Mouse (Mus musculus): ENCODE data around the gene Casc4.

Gene Casc4

DNA sequence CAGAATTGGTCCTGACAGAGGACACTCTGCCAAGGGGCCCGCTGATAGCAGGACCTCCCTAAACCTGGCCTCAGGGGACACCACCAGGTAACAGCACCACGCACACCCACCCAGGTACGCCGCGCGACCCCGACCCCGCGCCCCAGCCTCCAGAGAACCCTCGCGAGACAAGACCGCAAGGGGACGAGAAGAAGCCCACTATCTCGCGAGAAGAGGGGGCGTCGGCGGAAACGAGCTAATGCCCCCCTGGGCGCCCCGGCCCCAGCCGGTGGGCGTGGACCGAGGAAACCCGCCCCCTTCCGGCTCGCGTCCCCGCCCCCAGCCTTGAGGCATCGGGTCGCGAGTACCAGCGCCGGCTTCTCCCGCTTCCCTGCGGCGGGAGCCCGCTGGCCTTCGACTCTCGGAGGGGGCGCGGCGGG, at the start of gene Casc4:
Gene Casc4, plus strand, starts transcription at position 339 of the 419 bp plus-strand sequence.
- peak; percentile 95 for DNase-seq (ENCODE audit: low spot score)

DNA sequence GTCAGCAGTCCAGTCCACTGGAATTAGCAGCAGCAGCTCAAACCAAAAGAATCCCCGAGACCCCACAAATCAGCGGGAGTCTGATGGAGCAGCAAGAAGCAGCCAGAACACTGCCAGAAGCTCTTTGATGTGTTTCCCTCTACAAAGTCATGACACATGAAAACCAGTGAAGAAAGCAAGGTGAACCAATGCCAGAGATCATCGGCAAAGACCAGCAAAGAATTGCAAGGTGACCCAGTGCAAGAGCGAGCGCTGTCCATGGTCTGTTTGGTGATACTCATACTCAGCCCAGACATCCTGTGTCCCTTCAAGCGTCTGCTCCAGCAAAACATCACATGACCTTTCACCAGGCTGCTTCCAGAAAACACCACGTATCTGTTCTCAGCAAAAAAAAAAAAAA, 45.0 kb upstream of the Casc4 start:
- DNase-seq (ENCODE audit: low spot score), result no peak

- DNase-seq (ENCODE audit: low spot score), result no peak
These were observed 42.1 kb upstream of the Casc4 start for GRCm38 (mm10) chr2:121824653-121825052.

DNA sequence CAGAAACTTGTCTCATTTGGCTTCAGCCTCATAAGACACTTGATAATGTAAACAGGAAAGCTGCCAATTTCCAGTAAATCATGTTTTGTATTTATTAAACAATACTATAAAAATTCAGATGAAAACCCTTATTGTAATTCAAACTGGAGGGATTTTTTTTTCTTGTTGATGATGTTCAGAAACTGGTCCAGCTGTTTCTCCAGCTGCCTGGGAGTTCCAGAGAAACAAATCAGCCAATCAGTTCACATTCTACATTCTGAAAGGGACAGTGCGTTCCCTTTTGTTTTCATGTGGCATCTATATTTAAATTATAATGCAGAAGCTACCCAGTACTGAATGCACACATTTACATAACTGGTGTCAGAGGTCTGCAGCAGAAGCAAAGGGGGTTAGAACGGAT, 40.6 kb upstream of the Casc4 start:
- no peak for DNase-seq (ENCODE audit: low spot score)

GRCm38 (mm10) chr2:121828411-121828810, 38.4 kb upstream of the Casc4 start:
- DNase-seq (ENCODE audit: low spot score), result no peak

DNA sequence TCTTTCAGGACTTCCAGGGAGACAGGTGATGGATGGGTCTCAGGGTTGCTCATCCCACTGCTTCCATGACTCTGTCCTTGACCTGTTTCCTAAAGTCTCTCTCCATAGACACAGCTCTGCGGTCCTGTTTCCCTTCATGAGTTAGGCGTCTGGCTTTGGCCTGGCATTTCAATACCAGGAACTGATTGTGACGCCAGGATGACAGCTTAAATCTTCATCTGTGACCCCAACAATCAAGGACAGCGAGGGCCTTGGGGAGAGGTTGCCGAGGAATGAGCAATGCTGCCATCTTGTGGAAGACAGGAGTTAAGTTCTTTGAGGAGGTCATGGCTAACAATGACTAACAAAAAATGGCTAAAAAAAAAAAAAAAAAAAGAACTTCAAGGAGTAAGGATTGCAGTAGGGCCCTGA, 34.3 kb upstream of the Casc4 start:
- peak; percentile 51 for DNase-seq (ENCODE audit: low spot score)

GRCm38 (mm10) chr2:121834926-121835325, 31.8 kb upstream of the Casc4 start:
- DNase-seq (ENCODE audit: low spot score), result no peak

- no peak for DNase-seq (ENCODE audit: low spot score)
These were observed 25.3 kb upstream of the Casc4 start for GRCm38 (mm10) chr2:121841453-121841852.

- DNase-seq (ENCODE audit: low spot score), result no peak
These were observed 24.5 kb upstream of the Casc4 start for GRCm38 (mm10) chr2:121842249-121842648.

DNA sequence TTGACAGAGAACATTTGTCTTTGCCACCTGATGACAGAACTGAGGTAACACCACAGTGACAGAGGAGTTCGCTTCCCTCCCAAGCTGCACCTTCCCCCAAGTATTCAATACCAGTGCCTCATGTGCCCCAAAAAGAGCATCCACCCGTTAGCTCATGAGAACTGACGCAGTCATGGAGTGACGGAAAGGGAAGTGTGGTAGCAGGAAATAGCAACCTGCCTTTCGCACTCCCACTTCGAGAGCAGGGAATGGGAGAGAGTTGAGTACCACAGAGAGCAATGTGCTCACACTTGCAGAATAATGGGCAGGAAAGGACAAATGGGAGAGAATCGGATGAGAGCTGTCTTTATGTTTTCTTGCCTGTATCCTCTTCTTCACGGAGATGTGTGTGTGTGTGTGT, 20.7 kb upstream of the Casc4 start:
- no peak for DNase-seq (ENCODE audit: low spot score)

- DNase-seq (ENCODE audit: low spot score), result no peak
These were observed 14.7 kb upstream of the Casc4 start for GRCm38 (mm10) chr2:121852045-121852444.

DNA sequence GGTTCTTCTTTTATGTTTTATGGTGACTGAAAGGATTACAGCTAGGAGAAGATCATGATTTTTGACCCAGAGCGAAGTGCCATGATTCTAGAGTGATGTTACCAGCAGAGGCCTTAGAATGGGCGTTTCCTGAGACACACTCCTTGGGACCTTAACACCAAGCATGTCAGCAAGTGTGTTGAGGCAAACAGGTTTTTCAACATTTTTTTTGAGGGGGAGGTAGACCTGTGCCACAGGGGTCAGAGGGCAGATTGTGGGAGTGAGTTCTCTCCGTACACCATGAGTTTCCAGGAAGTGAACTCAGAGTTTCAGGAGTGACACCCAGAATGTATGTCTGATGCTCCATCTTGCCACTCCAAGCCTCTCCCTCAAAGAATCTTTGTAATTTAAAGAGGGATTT, 12.8 kb upstream of the Casc4 start:
- no peak for DNase-seq (ENCODE audit: low spot score)

DNA sequence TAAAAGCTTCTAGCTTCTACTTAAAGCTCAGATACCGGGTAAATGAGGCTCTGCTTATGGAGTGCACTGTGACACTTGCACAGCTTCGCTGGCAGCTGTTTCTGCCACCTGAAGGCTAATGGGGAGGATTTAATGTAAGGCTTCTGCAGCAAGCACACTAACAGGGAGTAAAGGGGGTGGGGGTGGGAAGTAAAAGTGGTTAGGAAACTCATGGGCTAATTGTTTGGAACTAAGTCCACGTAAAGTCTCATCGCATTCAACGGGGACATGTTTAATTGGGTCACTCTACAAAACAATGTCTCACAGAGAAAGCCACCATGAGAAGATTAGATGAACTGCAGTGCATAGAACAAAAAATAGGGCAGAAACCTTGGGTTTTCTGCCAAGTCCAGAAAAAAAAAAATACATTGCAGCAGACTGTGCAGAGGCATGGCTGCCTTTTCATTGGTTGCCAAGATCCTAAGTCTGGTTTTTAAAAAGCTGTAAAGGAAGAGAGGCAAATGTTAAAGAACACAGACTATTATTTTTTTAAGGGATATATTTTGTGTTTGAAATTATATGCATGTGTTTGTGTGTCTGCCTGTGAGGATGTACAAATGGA, 7.3 kb upstream of the Casc4 start:
- DNase-seq (ENCODE audit: low spot score), result no peak

- peak; percentile 9 for DNase-seq (ENCODE audit: low spot score)
These were observed 634 bp upstream of the Casc4 start for GRCm38 (mm10) chr2:121866071-121866601.

DNA sequence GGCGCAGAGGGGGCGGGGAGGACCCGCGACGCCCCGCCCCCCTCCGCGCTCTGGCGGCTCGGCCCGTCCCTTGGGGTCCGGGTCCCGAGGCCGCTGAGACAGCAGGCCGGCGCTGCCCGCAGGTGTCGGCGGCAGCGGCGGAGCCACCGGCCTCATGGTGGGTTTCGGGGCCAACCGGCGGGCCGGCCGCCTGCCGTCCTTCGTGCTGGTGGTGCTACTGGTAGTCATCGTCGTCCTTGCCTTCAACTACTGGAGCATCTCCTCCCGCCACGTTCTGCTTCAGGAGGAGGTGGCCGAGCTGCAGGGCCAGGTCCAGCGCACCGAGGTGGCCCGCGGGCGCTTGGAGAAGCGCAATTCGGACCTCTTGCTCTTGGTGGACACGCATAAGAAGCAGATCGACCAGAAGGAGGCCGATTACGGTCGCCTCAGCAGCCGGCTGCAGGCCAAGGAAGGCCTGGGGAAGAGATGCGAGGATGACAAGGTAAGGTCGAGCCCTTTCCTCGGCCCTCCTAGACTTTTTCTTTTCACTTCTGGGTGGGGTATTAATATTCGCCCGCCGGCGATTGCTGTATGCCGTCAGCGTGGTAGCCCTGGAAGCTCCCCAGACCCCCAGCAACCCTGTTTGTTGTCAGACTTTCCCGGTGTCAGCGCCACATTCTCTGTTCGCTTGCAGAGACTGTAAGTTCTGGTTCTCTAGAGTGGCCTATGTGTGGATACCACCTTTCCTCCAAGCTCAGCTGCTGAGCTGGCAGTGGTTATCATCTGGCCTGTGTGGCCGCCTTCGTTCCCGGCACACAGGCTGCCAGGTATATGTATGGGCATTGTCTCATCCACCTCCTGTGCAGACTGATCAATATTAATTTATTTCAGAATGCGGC, 520 bp downstream of the Casc4 start:
- DNase-seq (ENCODE audit: low spot score), result no peak

DNA sequence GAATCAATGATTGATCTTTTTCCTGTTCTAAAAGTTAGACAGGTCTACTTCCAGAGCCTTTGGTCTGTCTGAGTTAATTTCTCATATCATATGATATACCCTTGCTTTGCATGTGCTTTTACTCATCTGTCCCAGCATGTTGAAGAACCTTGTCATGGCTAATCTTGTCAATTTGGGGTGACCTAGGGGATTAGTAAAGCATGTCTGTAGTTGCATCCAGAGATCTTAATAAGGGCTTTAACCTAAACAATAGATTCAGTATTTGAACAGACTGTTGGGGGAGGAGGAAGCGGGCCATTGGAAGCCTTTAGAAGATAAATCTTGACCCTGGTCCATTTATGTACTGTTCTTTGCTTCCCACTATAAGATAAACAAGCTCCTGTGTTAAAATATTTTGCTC, 12.7 kb downstream of the Casc4 start:
- no peak for DNase-seq (ENCODE audit: low spot score)

GRCm38 (mm10) chr2:121885509-121886106, 18.8 kb downstream of the Casc4 start:
- DNase-seq (ENCODE audit: low spot score), result no peak

DNA sequence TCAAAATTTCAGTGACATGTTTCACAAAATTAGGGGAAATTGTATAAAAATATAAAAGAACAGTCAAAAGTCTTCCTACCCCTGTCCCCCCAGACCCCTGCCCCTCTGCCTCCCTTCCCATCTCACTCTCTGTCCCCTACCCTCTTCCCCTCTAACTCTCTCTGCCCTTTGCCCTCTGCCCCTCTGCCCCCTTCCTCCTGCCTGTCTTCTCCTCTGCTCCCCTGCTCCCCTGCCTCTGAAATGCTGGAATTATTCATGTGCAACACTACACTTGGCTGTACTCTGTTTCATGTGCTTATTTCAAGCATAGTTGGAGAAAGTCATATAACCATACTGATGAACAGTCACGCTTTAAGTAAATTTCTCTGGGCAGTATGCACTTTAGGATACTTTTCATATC, 19.6 kb downstream of the Casc4 start:
- DNase-seq (ENCODE audit: low spot score), result no peak

GRCm38 (mm10) chr2:121888720-121889497, 22.1 kb downstream of the Casc4 start:
- peak; percentile 11 for DNase-seq (ENCODE audit: low spot score)

DNA sequence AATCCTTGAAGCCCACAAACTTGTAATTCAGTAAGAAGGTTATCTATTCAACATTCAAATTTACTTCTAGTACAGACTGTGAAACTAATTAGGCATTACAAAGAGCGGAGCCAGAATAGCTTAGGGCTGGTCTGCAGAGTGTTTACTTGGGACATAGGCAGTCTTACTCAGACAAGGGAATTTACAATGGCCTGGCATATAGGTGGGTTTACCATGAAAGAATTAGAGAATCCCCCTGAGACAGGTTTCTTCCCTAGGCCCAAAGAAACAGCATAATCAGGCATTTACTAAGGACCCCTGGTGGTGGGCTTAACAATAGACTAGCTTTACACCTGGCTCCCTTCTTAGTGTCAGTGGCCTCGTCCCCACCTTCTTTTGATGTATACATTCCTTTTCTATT, 28.5 kb downstream of the Casc4 start:
- DNase-seq (ENCODE audit: low spot score), result no peak

GRCm38 (mm10) chr2:121896825-121897224, 30.1 kb downstream of the Casc4 start:
- DNase-seq (ENCODE audit: low spot score), result no peak

DNA sequence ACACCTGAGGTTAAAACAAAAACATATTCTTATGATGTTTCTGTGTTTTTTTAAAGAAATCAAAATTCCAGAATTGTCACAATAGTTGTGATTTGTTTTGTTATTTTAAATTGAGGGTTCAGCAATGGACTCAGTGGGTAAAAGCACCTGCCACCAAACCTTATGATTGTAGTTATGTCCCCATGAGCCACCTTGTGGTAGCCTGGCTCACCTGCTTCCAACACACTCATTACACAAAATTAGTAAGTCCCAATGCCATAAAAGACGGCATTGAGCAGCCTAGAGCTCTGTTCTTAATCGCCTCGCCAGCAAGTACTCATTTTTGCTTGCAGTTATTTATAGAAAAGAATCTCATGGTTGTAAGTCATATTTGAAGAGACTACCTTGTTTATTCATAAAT, 43.2 kb downstream of the Casc4 start:
- DNase-seq (ENCODE audit: low spot score), result no peak
